Mouse (Mus musculus) E14TG2a.4 (cell line): ENCODE measurements at regions not wholly inside any gene's neighbourhood (a gene's known extent, or its start where the extent isn't known, plus 50 kb on each side); places are given as distances from the start of the nearest gene placed in this dataset.

ENCODE experiments used
- CTCF ChIP-seq: conservative IDR thresholded peaks from 2 replicates; pipeline ENCODE4 v1.5.1; 2014; ENCODE audit warnings: low read length
- POU5F1 ChIP-seq: IDR thresholded peaks from 2 replicates; pipeline ENCODE4 v1.6.1; 2014; ENCODE audit warnings: low read length, borderline replicate concordance

GRCm38 (mm10) chr9:87524890-87525684, 206.0 kb downstream of the Tbx18 start:
- no peak for TF ChIP-seq CTCF
- no peak for TF ChIP-seq POU5F1
